In the genomic region with DNA sequence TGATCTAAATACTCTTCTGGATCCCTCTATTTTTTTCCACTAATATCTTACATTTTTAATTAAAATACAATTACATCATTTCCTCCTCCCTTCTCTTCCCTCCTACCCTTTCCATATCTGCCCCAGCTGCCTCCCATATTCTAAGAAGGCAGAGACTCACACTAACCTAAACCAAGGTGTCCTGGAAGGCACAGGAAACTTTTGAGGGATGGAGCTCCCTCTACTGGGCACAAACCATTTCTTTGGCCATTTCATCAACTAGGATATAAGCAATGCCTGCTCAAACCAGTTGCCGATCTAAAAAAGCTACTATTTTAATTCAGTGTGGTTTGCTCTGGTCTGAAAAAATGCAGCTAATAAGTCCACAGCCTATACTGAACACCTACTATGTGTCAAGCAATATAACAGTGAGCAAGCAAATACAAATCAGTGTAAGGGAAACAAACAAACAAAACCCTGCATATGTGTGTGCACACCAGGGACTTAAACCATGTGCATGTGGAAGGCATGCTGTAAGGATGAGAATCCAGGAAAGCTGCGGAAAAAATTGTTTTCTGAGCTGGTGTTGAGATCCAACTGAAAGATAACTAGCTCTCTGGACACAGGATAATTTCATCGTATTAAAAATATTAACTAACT, we compare ENCODE assay signal across 8 mouse cellular contexts.
DNase-seq lines count a peak whose midpoint lies in the region; ATAC-seq and TF ChIP-seq lines count a peak whose summit lies in the region.

No protein-coding gene starts in this region.

- peak; percentile 16 for DNase-seq in liver, postnatal 0 days
- no peak for DNase-seq in liver
- peak; percentile 31 for DNase-seq in cerebellum, adult 9-10 months
- DNase-seq in kidney, postnatal 10 days, result peak; percentile 63
- peak; percentile 73 for DNase-seq in right cerebral cortex, adult 18-20 months
- DNase-seq in T-cell, adult 2 months (ENCODE audit: low spot score), result no peak

- no peak for TF ChIP-seq EP300 in liver, postnatal 0 days (IDR thresholded peaks at IDR 0.05; ENCODE audit: low read depth)

- H3K4me1 ChIP-seq in liver, postnatal 0 days (ENCODE audit: insufficient read depth), result no peaks in the 10 kb centered on the region
- H3K4me1 ChIP-seq in limb, embryonic 13.5 days, result no peaks in the 10 kb centered on the region

- H3K4me3 ChIP-seq in liver, postnatal 0 days (ENCODE audit: low read depth, low read length), result no peak overlapping the region
- no peak overlapping the region for H3K4me3 ChIP-seq in limb, embryonic 13.5 days

- H3K27me3 ChIP-seq in liver, postnatal 0 days (ENCODE audit: insufficient read depth, low read length), result no peaks in the 10 kb centered on the region
- H3K27me3 ChIP-seq in limb, embryonic 13.5 days, result no peaks in the 10 kb centered on the region

- WGBS in liver, postnatal 0 days (ENCODE audit: insufficient replicate concordance), result 55% methylated on average over 3 of the region's 3 CpGs
- WGBS in limb, embryonic 13.5 days, result 52% methylated on average over 3 of the region's 3 CpGs

- H3K4me2 ChIP-seq in liver, postnatal 0 days (ENCODE audit: low read depth, low read length), result no peak overlapping the region
- H3K4me2 ChIP-seq in limb, embryonic 13.5 days (replicated peaks), result no peak overlapping the region

- no peaks in the 10 kb centered on the region for H3K36me3 ChIP-seq in liver, postnatal 0 days (replicated peaks; ENCODE audit: insufficient read depth, low read length)
- no peaks in the 10 kb centered on the region for H3K36me3 ChIP-seq in limb, embryonic 13.5 days

- no peaks in the 10 kb centered on the region for H3K9me3 ChIP-seq in liver, postnatal 0 days (ENCODE audit: low read length)
- H3K9me3 ChIP-seq in limb, embryonic 13.5 days, result no peaks in the 10 kb centered on the region

- peak; percentile 45 for TF ChIP-seq CTCF in liver, postnatal 0 days (IDR thresholded peaks at IDR 0.05; ENCODE audit: low read depth)

- no peak for ATAC-seq in liver, postnatal 0 days
- peak; percentile 93 for ATAC-seq in frontal cortex, adult (ENCODE audit: low TSS enrichment)
- peak; percentile 72; the same call in 1 of the 2 replicates for ATAC-seq in limb, embryonic 13.5 days (ENCODE audit: low FRiP score, low read depth)

- no peak overlapping the region for H3K27ac ChIP-seq in liver, postnatal 0 days (ENCODE audit: low read depth)
- H3K27ac ChIP-seq in limb, embryonic 13.5 days, result no peak overlapping the region

- no peak overlapping the region for H3K9ac ChIP-seq in liver, postnatal 0 days (replicated peaks)
- H3K9ac ChIP-seq in limb, embryonic 13.5 days, result no peak overlapping the region

Comparison
In these comparisons a context has a peak if more than half of its experiments do, and no peak if none do; other contexts are left out.
1. DNase-seq: peak in liver, postnatal 0 days (single experiment), cerebellum, adult 9-10 months (single experiment), kidney, postnatal 10 days (single experiment) and right cerebral cortex, adult 18-20 months (single experiment); none in liver (single experiment) and T-cell, adult 2 months (single experiment).